In the genomic region with DNA sequence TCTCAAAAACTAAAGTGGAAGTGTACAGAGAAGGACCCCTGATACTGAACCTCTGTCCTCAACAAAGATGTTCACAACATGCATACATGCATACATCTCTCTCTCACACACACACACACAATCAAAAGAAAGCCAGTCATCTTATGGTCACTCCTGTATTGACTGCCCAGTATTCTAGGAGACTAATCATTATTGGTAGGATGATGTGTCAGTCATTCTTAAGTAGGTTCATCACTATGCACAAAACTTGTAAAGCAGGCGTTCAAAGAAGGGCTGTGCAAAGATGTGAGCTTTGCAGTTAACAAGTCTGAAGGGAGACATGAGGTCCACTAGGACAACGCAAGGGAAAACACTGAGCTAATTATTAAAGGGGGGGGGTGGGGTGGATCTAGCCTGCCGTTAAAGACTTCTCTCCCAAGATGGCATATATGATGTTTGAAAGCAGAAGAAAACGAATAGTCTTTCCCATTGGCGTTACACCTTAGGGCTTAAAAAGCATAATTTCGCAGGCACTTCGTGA, we compare ENCODE assay signal across 8 mouse cellular contexts. TPM values are rescaled to one million over a fixed set of nuclear protein-coding genes. Genes with fewer than 3 reads are reported as not detected.
A peak's percentile ranks its signal among the peaks of the same experiment; 100 is the strongest.
DNase-seq lines count a peak whose midpoint lies in the region; ATAC-seq and TF ChIP-seq lines count a peak whose summit lies in the region.

No protein-coding gene starts in this region.

- TF ChIP-seq EP300 in lung, postnatal 0 days (IDR thresholded peaks at IDR 0.05), result no peak

- no peaks in the 10 kb centered on the region for H3K27me3 ChIP-seq in lung, postnatal 0 days (replicated peaks; ENCODE audit: insufficient read depth, low read length)
- no peaks in the 10 kb centered on the region for H3K27me3 ChIP-seq in embryonic facial prominence, embryonic 14.5 days (replicated peaks; ENCODE audit: control insufficient read depth, insufficient read depth, low read length)
- no peaks in the 10 kb centered on the region for H3K27me3 ChIP-seq in limb, embryonic 13.5 days
- no peaks in the 10 kb centered on the region for H3K27me3 ChIP-seq in stomach, embryonic 16.5 days (ENCODE audit: control insufficient read depth, insufficient read depth, low read length)

- intact Hi-C loops in gastrocnemius, postnatal 14 days (cut with DNase I; ENCODE audit: low total_unique reads), result loop anchor here (10.0 kb wide), 1 partner anchor 45 kb away; a partner anchor contains a TSS

- H3K9ac ChIP-seq in lung, postnatal 0 days (replicated peaks; ENCODE audit: low read depth), result peak overlapping the region; percentile 85
- H3K9ac ChIP-seq in embryonic facial prominence, embryonic 14.5 days (ENCODE audit: low read depth, low read length), result peak overlapping the region; percentile 79
- peak overlapping the region; percentile 73 for H3K9ac ChIP-seq in limb, embryonic 13.5 days
- H3K9ac ChIP-seq in stomach, embryonic 16.5 days (ENCODE audit: low read length), result peak overlapping the region; percentile 74

- peak overlapping the region; percentile 95 for H3K27ac ChIP-seq in lung, postnatal 0 days (ENCODE audit: low read length)
- H3K27ac ChIP-seq in embryonic facial prominence, embryonic 14.5 days (replicated peaks; ENCODE audit: low read depth, low read length), result no peak overlapping the region
- H3K27ac ChIP-seq in limb, embryonic 13.5 days, result no peak overlapping the region
- H3K27ac ChIP-seq in stomach, embryonic 16.5 days (ENCODE audit: low read length), result peak overlapping the region; percentile 31; the same call in 1 of the 2 replicates

- peaks cover 9% of the 10 kb centered on the region; the same call in 1 of the 2 replicates for H3K4me1 ChIP-seq in lung, postnatal 0 days (ENCODE audit: insufficient read depth, low read depth, low read length)
- H3K4me1 ChIP-seq in embryonic facial prominence, embryonic 14.5 days (ENCODE audit: control insufficient read depth, insufficient read depth, low read length), result peaks cover 13% of the 10 kb centered on the region; the same call in 1 of the 2 replicates
- peaks cover 19% of the 10 kb centered on the region for H3K4me1 ChIP-seq in limb, embryonic 13.5 days
- H3K4me1 ChIP-seq in stomach, embryonic 16.5 days (ENCODE audit: control insufficient read depth, insufficient read depth, low read length), result peaks cover 13% of the 10 kb centered on the region

- no peak for TF ChIP-seq CTCF in lung, postnatal 0 days (IDR thresholded peaks at IDR 0.05)

- H3K4me2 ChIP-seq in lung, postnatal 0 days (replicated peaks; ENCODE audit: low read depth, low read length), result peak overlapping the region; percentile 62
- peak overlapping the region; percentile 70 for H3K4me2 ChIP-seq in embryonic facial prominence, embryonic 14.5 days (ENCODE audit: low read depth, low read length)
- peak overlapping the region; percentile 84 for H3K4me2 ChIP-seq in limb, embryonic 13.5 days (replicated peaks)
- peak overlapping the region; percentile 65 for H3K4me2 ChIP-seq in stomach, embryonic 16.5 days (ENCODE audit: low read depth, low read length)

- no peaks in the 10 kb centered on the region for H3K9me3 ChIP-seq in lung, postnatal 0 days (ENCODE audit: low read length)
- H3K9me3 ChIP-seq in embryonic facial prominence, embryonic 14.5 days (ENCODE audit: control insufficient read depth, low read length), result no peaks in the 10 kb centered on the region
- no peaks in the 10 kb centered on the region for H3K9me3 ChIP-seq in limb, embryonic 13.5 days
- no peaks in the 10 kb centered on the region for H3K9me3 ChIP-seq in stomach, embryonic 16.5 days (replicated peaks; ENCODE audit: control insufficient read depth, low read length)

- WGBS in lung, postnatal 0 days, result 36% methylated on average over 7 of the region's 7 CpGs
- 49% methylated on average over 7 of the region's 7 CpGs for WGBS in embryonic facial prominence, embryonic 14.5 days
- WGBS in limb, embryonic 13.5 days, result 53% methylated on average over 7 of the region's 7 CpGs
- 42% methylated on average over 7 of the region's 7 CpGs for WGBS in stomach, embryonic 16.5 days

- no peak for DNase-seq in lung, postnatal 0 days (ENCODE audit: low spot score)
- DNase-seq in lung, postnatal 36 days, result no peak
- no peak for DNase-seq in embryonic facial prominence, embryonic 14.5 days (ENCODE audit: low spot score)
- no peak for DNase-seq in gastrocnemius, postnatal 14 days
- no peak for DNase-seq in gastrocnemius, postnatal 4 days (ENCODE audit: low spot score in 2 of 2)
- DNase-seq in urinary bladder, adult 2 months (ENCODE audit: low spot score), result no peak

- no peaks in the 10 kb centered on the region for H3K36me3 ChIP-seq in lung, postnatal 0 days (ENCODE audit: insufficient read depth, low read length)
- H3K36me3 ChIP-seq in embryonic facial prominence, embryonic 14.5 days (ENCODE audit: control insufficient read depth, insufficient read depth, low read length), result 0 out of 2 replicates have a peak, but pooled peaks cover 7% of the 10 kb centered on the region
- H3K36me3 ChIP-seq in limb, embryonic 13.5 days, result no peaks in the 10 kb centered on the region
- no peaks in the 10 kb centered on the region for H3K36me3 ChIP-seq in stomach, embryonic 16.5 days (ENCODE audit: control insufficient read depth, insufficient read depth, low read length)

- H3K4me3 ChIP-seq in lung, postnatal 0 days (ENCODE audit: low read depth, low read length), result peak overlapping the region; percentile 87
- peak overlapping the region; percentile 83 for H3K4me3 ChIP-seq in embryonic facial prominence, embryonic 14.5 days (ENCODE audit: low read depth, low read length)
- H3K4me3 ChIP-seq in limb, embryonic 13.5 days, result peak overlapping the region; percentile 82
- peak overlapping the region; percentile 83 for H3K4me3 ChIP-seq in stomach, embryonic 16.5 days (replicated peaks; ENCODE audit: low read length)

- ATAC-seq in lung, postnatal 0 days, result no peak
- ATAC-seq in embryonic facial prominence, embryonic 14.5 days (ENCODE audit: low read depth), result no peak
- no peak for ATAC-seq in limb, embryonic 13.5 days (ENCODE audit: low FRiP score, low read depth)
- ATAC-seq in stomach, embryonic 16.5 days (ENCODE audit: insufficient read depth, low FRiP score), result no peak

RNA-seq across cellular contexts. Expression of a gene that starts 1.0 kb away (rescaled TPM):
- polyA plus RNA-seq in lung, postnatal 0 days (2015; fragmentation: Nextera tagmentation; extraction: Ambion mirVana), result 23.2 and 23.6 TPM in 2 replicates
- 25.2 and 28.3 TPM in 2 replicates for polyA plus RNA-seq in embryonic facial prominence, embryonic 14.5 days (2014; fragmentation: Nextera tagmentation; extraction: Ambion mirVana)
- polyA plus RNA-seq in limb, embryonic 13.5 days (2015; fragmentation: Nextera tagmentation; extraction: Ambion mirVana), result 25.4 and 27.9 TPM in 2 replicates
- 29.8 and 30.2 TPM in 2 replicates for polyA plus RNA-seq in stomach, embryonic 16.5 days (2015; fragmentation: Nextera tagmentation; extraction: Ambion mirVana)
- total RNA-seq in gastrocnemius, postnatal 14 days (2021), result 10 to 100 TPM; 14.4 to 15.9 TPM
- total RNA-seq in gastrocnemius, postnatal 4 days (2021), result 10 to 100 TPM; 26.7 to 28.5 TPM
- 25.5 and 25.9 TPM in 2 replicates for polyA plus RNA-seq in urinary bladder, adult 2 months (2012; rRNA removed)

RNA-seq across cellular contexts. Expression of a gene that starts 1.2 kb away (rescaled TPM):
- 57.2 and 61.1 TPM in 2 replicates for polyA plus RNA-seq in lung, postnatal 0 days (2015; fragmentation: Nextera tagmentation; extraction: Ambion mirVana)
- polyA plus RNA-seq in embryonic facial prominence, embryonic 14.5 days (2014; fragmentation: Nextera tagmentation; extraction: Ambion mirVana), result 46.5 and 49.0 TPM in 2 replicates
- 42.5 and 45.7 TPM in 2 replicates for polyA plus RNA-seq in limb, embryonic 13.5 days (2015; fragmentation: Nextera tagmentation; extraction: Ambion mirVana)
- polyA plus RNA-seq in stomach, embryonic 16.5 days (2015; fragmentation: Nextera tagmentation; extraction: Ambion mirVana), result 62.9 and 74.4 TPM in 2 replicates
- total RNA-seq in gastrocnemius, postnatal 14 days (2021), result 10 to 100 TPM; 12.2 to 13.3 TPM
- total RNA-seq in gastrocnemius, postnatal 4 days (2021), result 10 to 100 TPM; 17.7 to 18.8 TPM
- polyA plus RNA-seq in urinary bladder, adult 2 months (2012; rRNA removed), result 15.5 and 18.1 TPM in 2 replicates

RNA-seq across cellular contexts. Expression of a gene that starts 49.1 kb away (rescaled TPM):
- 91.6 and 94.2 TPM in 2 replicates for polyA plus RNA-seq in lung, postnatal 0 days (2015; fragmentation: Nextera tagmentation; extraction: Ambion mirVana)
- polyA plus RNA-seq in embryonic facial prominence, embryonic 14.5 days (2014; fragmentation: Nextera tagmentation; extraction: Ambion mirVana), result 167 and 176 TPM in 2 replicates
- 202 TPM in 2 replicates for polyA plus RNA-seq in limb, embryonic 13.5 days (2015; fragmentation: Nextera tagmentation; extraction: Ambion mirVana)
- polyA plus RNA-seq in stomach, embryonic 16.5 days (2015; fragmentation: Nextera tagmentation; extraction: Ambion mirVana), result 127 and 128 TPM in 2 replicates
- 10 to 100 TPM; 40.5 to 46.3 TPM for total RNA-seq in gastrocnemius, postnatal 14 days (2021)
- 10 to 100 TPM; 71.3 to 78.6 TPM for total RNA-seq in gastrocnemius, postnatal 4 days (2021)
- polyA plus RNA-seq in urinary bladder, adult 2 months (2012; rRNA removed), result 72.6 and 74.0 TPM in 2 replicates

RNA-seq across cellular contexts. Expression of a gene that starts 49.3 kb away (rescaled TPM):
- polyA plus RNA-seq in lung, postnatal 0 days (2015; fragmentation: Nextera tagmentation; extraction: Ambion mirVana), result 9.6 and 10.0 TPM in 2 replicates
- 16.4 and 17.9 TPM in 2 replicates for polyA plus RNA-seq in embryonic facial prominence, embryonic 14.5 days (2014; fragmentation: Nextera tagmentation; extraction: Ambion mirVana)
- 27.0 and 27.9 TPM in 2 replicates for polyA plus RNA-seq in limb, embryonic 13.5 days (2015; fragmentation: Nextera tagmentation; extraction: Ambion mirVana)
- 16.6 and 18.3 TPM in 2 replicates for polyA plus RNA-seq in stomach, embryonic 16.5 days (2015; fragmentation: Nextera tagmentation; extraction: Ambion mirVana)
- total RNA-seq in gastrocnemius, postnatal 14 days (2021), result 10 to 100 TPM; 13.7 to 13.8 TPM
- total RNA-seq in gastrocnemius, postnatal 4 days (2021), result 10 to 100 TPM; 14.0 to 15.0 TPM
- 11.7 and 11.8 TPM in 2 replicates for polyA plus RNA-seq in urinary bladder, adult 2 months (2012; rRNA removed)

Comparison
In these comparisons a context has a peak if more than half of its experiments do, and no peak if none do; other contexts are left out.
1. H3K27ac ChIP-seq: peak in lung, postnatal 0 days (single experiment) and stomach, embryonic 16.5 days (single experiment); none in embryonic facial prominence, embryonic 14.5 days (single experiment) and limb, embryonic 13.5 days (single experiment).
2. Peak in every context shown above with its lines, with median percentiles within 50 percentile points of each other: H3K4me2 ChIP-seq, H3K4me3 ChIP-seq and H3K9ac ChIP-seq.